In the genomic region with DNA sequence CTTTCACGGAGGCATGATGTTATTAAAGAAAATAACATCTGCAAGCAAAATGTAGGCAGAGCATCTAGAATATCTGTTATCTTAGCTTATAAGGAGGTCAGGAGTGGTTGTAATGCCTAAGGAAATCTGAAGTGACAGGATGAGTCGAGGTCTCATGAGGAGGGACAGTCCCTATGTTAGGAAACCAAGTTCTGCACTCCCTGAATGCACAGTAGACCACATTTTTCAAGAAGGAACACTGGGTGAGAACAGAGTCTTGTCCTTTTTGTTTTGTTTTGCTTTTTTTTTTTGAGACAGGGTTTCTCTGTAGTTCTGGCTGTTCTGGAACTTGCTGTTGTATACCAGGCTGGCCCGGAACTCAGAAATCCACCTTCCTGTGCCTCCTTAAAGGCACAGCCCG, we compare ENCODE assay signal across 9 mouse cellular contexts. TPM values are rescaled to one million over a fixed set of nuclear protein-coding genes. Genes with fewer than 3 reads are reported as not detected.
DNase-seq lines count a peak whose midpoint lies in the region; ATAC-seq and TF ChIP-seq lines count a peak whose summit lies in the region.
"Had no signal": no experiment of that assay in that cellular context is flagged by ENCODE, and none has a peak within 500 bp of the region (broad histone marks: within the 10 kb centered on the region; RNA-seq: fewer than 3 reads in every experiment).

No protein-coding gene starts in this region.

- no peak for ATAC-seq in forebrain, embryonic 16.5 days
- no peak for ATAC-seq in liver, postnatal 0 days

- intact Hi-C loops in heart, adult 2 months (cut with DNase I) = loop anchor here (5.0 kb wide), 2 partner anchors 100 to 200 kb away; no protein-coding TSS in a partner anchor
- intact Hi-C loops in heart, postnatal 25 days (cut with DNase I) = loop anchor here (5.0 to 10.0 kb wide), 2 partner anchors 80 to 362 kb away; no protein-coding TSS in a partner anchor

- peaks cover 20% of the 10 kb centered on the region for H3K79me2 ChIP-seq in heart, adult 2 months (replicated peaks; ENCODE audit: control insufficient read depth, insufficient read depth, low read length)

- no peak for TF ChIP-seq POLR2A in heart, adult 2 months (IDR thresholded peaks at IDR 0.05; ENCODE audit: insufficient read depth, low read depth, low read length)

- no peaks in the 10 kb centered on the region for H3K27me3 ChIP-seq in heart, adult 2 months (ENCODE audit: control insufficient read depth, insufficient read depth, low read length)
- no peaks in the 10 kb centered on the region for H3K27me3 ChIP-seq in forebrain, embryonic 16.5 days (replicated peaks; ENCODE audit: control insufficient read depth, insufficient read depth, low read length)
- H3K27me3 ChIP-seq in liver, postnatal 0 days (ENCODE audit: insufficient read depth, low read length) = no peaks in the 10 kb centered on the region

- H3K4me2 ChIP-seq in forebrain, embryonic 16.5 days (ENCODE audit: low read length) = peak overlapping the region; percentile 75
- H3K4me2 ChIP-seq in liver, postnatal 0 days (ENCODE audit: low read depth, low read length) = peak overlapping the region; percentile 93

- H3K27ac ChIP-seq in heart, adult 2 months = no peak overlapping the region; the same call in 1 of the 2 replicates
- H3K27ac ChIP-seq in forebrain, embryonic 16.5 days (ENCODE audit: low read length) = no peak overlapping the region; the same call in 1 of the 2 replicates
- H3K27ac ChIP-seq in liver, postnatal 0 days (ENCODE audit: low read depth) = no peak overlapping the region

- no peak for DNase-seq in heart, adult 2 months
- DNase-seq in heart, postnatal 25 days (ENCODE audit: low spot score) = no peak
- DNase-seq in CD4-positive helper T cell, adult 2 months (ENCODE audit: low read depth, low spot score) = peak; percentile 28
- DNase-seq in liver, postnatal 0 days = no peak
- no peak for DNase-seq in thymus, postnatal 25 days
- DNase-seq in embryo, embryonic 9.5 days (ENCODE audit: extremely low spot score) = no peak
- no peak for DNase-seq in ovary, postnatal 36 days (ENCODE audit: low spot score)
- DNase-seq: gastrocnemius, postnatal 36 days had no signal

- H3K9ac ChIP-seq in heart, adult 2 months (ENCODE audit: low read depth, low read length) = peak overlapping the region; percentile 96
- H3K9ac ChIP-seq in forebrain, embryonic 16.5 days (replicated peaks; ENCODE audit: low read depth, low read length) = peak overlapping the region; percentile 98
- peak overlapping the region; percentile 95; the same call in 1 of the 2 replicates for H3K9ac ChIP-seq in liver, postnatal 0 days (replicated peaks)

- peak overlapping the region; percentile 69 for H3K4me3 ChIP-seq in heart, adult 2 months
- H3K4me3 ChIP-seq in forebrain, embryonic 16.5 days (replicated peaks; ENCODE audit: low read length) = peak overlapping the region; percentile 93
- peak overlapping the region; percentile 89 for H3K4me3 ChIP-seq in liver, postnatal 0 days (ENCODE audit: low read depth, low read length)

- H3K4me1 ChIP-seq in heart, adult 2 months (ENCODE audit: control insufficient read depth, insufficient read depth, low read length) = peaks cover 5% of the 10 kb centered on the region
- peaks cover 25% of the 10 kb centered on the region for H3K4me1 ChIP-seq in forebrain, embryonic 16.5 days (replicated peaks; ENCODE audit: control insufficient read depth, insufficient read depth, low read length)
- peaks cover 7% of the 10 kb centered on the region; the same call in 1 of the 2 replicates for H3K4me1 ChIP-seq in liver, postnatal 0 days (ENCODE audit: insufficient read depth)

- H3K36me3 ChIP-seq in heart, adult 2 months (ENCODE audit: control insufficient read depth, insufficient read depth, low read length) = peaks cover 2% of the 10 kb centered on the region
- no peaks in the 10 kb centered on the region for H3K36me3 ChIP-seq in forebrain, embryonic 16.5 days (ENCODE audit: control insufficient read depth, insufficient read depth)
- H3K36me3 ChIP-seq in liver, postnatal 0 days (replicated peaks; ENCODE audit: insufficient read depth, low read length) = no peaks in the 10 kb centered on the region

- 5% methylated on average over 4 of the region's 4 CpGs for WGBS in heart, adult 2 months
- WGBS in forebrain, embryonic 16.5 days = 31% methylated on average over 4 of the region's 4 CpGs
- WGBS in liver, postnatal 0 days (ENCODE audit: insufficient replicate concordance) = 25% methylated on average over 4 of the region's 4 CpGs

- H3K9me3 ChIP-seq in forebrain, embryonic 16.5 days (ENCODE audit: control insufficient read depth, low read length) = no peaks in the 10 kb centered on the region
- no peaks in the 10 kb centered on the region for H3K9me3 ChIP-seq in liver, postnatal 0 days (ENCODE audit: low read length)

- TF ChIP-seq CTCF in heart, adult 2 months (IDR thresholded peaks at IDR 0.05) = no peak
- TF ChIP-seq CTCF in liver, postnatal 0 days (IDR thresholded peaks at IDR 0.05; ENCODE audit: low read depth) = no peak

- no peak for TF ChIP-seq EP300 in heart, adult 2 months (IDR thresholded peaks at IDR 0.05; ENCODE audit: insufficient read depth, low read depth, low read length)
- TF ChIP-seq EP300 in liver, postnatal 0 days (IDR thresholded peaks at IDR 0.05; ENCODE audit: low read depth) = no peak

RNA-seq across cellular contexts. Expression of gene Zfp148, which starts 1.7 kb away (rescaled TPM):
- total RNA-seq in heart, adult 2 months (2021) = 10 to 100 TPM; 37.9 to 40.9 TPM
- 6.1 and 12.3 TPM in 2 replicates for polyA plus RNA-seq in heart, adult 2 months (2012; rRNA removed)
- 10 to 100 TPM; 36.1 to 38.0 TPM for total RNA-seq in heart, postnatal 25 days (2021)
- polyA plus RNA-seq in forebrain, embryonic 16.5 days (2015; fragmentation: Nextera tagmentation; extraction: Ambion mirVana) = 78.9 and 92.8 TPM in 2 replicates
- 11.7 and 13.2 TPM in 2 replicates for polyA plus RNA-seq in liver, postnatal 0 days (2015; fragmentation: Nextera tagmentation; extraction: Ambion mirVana)
